Mouse (Mus musculus) urinary bladder, postnatal 10 days (tissue): Measurements from ENCODE around the gene Gm14459.
"Not testable (repeated sequence)": the region's sequence is repeated elsewhere in the genome, so short reads cannot be mapped to it uniquely, and the experiment has no call there.

Source experiments
- DNase-seq: peaks from one replicate; pipeline ENCODE4 v3.0.0; 2022; ENCODE audit warnings: low spot score

Gm14459 gene

GRCm38 (mm10) chrX:8524854-8525253 is at the start of gene Gm14459:
TSS of gene Gm14459 (minus strand) at chrX:8524954.
- no peak for DNase-seq

GRCm38 (mm10) chrX:8548155-8548554 is 23.4 kb upstream of the Gm14459 start, which contains the start of gene Ssxb6:
TSS of gene Ssxb6 (minus strand) at chrX:8548255.
- not testable (repeated sequence) for DNase-seq
